Mouse (Mus musculus) gastrocnemius, postnatal 36 days (tissue): ENCODE results near the gene Lrrc17. TPM values are rescaled to one million over a fixed set of nuclear protein-coding genes. Genes with fewer than 3 reads are reported as not detected.

Experiments
- DNase-seq, 2 experiments: peaks; one replicate each; pipeline ENCODE4 v3.0.0; 2022
- intact Hi-C: fragments of 180-260 bp; cut with DNase I; formaldehyde crosslinking; loops from one replicate; pipeline ENCODE4 v1.15.1; 2025
- total RNA-seq, 2 experiments: library from RNA; stranded (reverse); gene quantifications; 2 replicates each; pipeline ENCODE4 v1.2.3; 2021

Gene Lrrc17
- total RNA-seq, 2 experiments from 2014 or later = 2.1 to 2.5 TPM

- intact Hi-C loops = no loop called here
- DNase-seq = no peak
Measured at GRCm38 (mm10) chr5:21532126-21532525, 11.2 kb upstream of the Lrrc17 start.

GRCm38 (mm10) chr5:21532921-21533320 lies 10.4 kb upstream of the Lrrc17 start:
- intact Hi-C loops = no loop called here
- DNase-seq = peak in 1 of 2 experiments; percentile 43

GRCm38 (mm10) chr5:21542226-21542625 lies 1.1 kb upstream of the Lrrc17 start:
- no peak for DNase-seq
- intact Hi-C loops = no loop called here

- DNase-seq = peak in 1 of 2 experiments; percentile 45
- intact Hi-C loops = no loop called here
Measured at GRCm38 (mm10) chr5:21544821-21545220, 1.5 kb downstream of the Lrrc17 start.

- no peak for DNase-seq
- intact Hi-C loops = no loop called here
Measured at GRCm38 (mm10) chr5:21545227-21545626, 1.9 kb downstream of the Lrrc17 start.

GRCm38 (mm10) chr5:21545786-21546185 lies 2.4 kb downstream of the Lrrc17 start:
- peak; percentile 32 to 53 for DNase-seq
- intact Hi-C loops = no loop called here

- no peak for DNase-seq
- intact Hi-C loops = no loop called here
Measured at GRCm38 (mm10) chr5:21547005-21547404, 3.6 kb downstream of the Lrrc17 start.

- intact Hi-C loops = no loop called here
- no peak for DNase-seq
Measured at GRCm38 (mm10) chr5:21553685-21554084, 10.3 kb downstream of the Lrrc17 start.

- no peak for DNase-seq
- intact Hi-C loops = no loop called here
Measured at GRCm38 (mm10) chr5:21554732-21555131, 11.4 kb downstream of the Lrrc17 start.

GRCm38 (mm10) chr5:21556502-21556901 lies 13.1 kb downstream of the Lrrc17 start:
- intact Hi-C loops = no loop called here

GRCm38 (mm10) chr5:21563936-21564335 lies 20.6 kb downstream of the Lrrc17 start:
- DNase-seq = no peak
- intact Hi-C loops = loop anchor here (10.0 kb wide), 1 partner anchor 69 kb away; no protein-coding TSS in a partner anchor

More at GRCm38 (mm10) chr5:21556502-21556901, 13.1 kb downstream of the Lrrc17 start:
- DNase-seq = no peak

- intact Hi-C loops = loop anchor here (10.0 kb wide), 1 partner anchor 71 kb away; no protein-coding TSS in a partner anchor
- DNase-seq = no peak
Measured at GRCm38 (mm10) chr5:21565392-21566065, 22.2 kb downstream of the Lrrc17 start.

GRCm38 (mm10) chr5:21567784-21568183 lies 24.4 kb downstream of the Lrrc17 start:
- no peak for DNase-seq
- intact Hi-C loops = loop anchor here (10.0 kb wide), 1 partner anchor 73 kb away; no protein-coding TSS in a partner anchor

- intact Hi-C loops = no loop called here
Measured at GRCm38 (mm10) chr5:21572764-21573416, 29.5 kb downstream of the Lrrc17 start.

GRCm38 (mm10) chr5:21574386-21575209 lies 31.2 kb downstream of the Lrrc17 start:
- intact Hi-C loops = no loop called here
- DNase-seq = no peak

More at GRCm38 (mm10) chr5:21572764-21573416, 29.5 kb downstream of the Lrrc17 start:
- no peak for DNase-seq

GRCm38 (mm10) chr5:21575210-21575550 lies 31.8 kb downstream of the Lrrc17 start:
- intact Hi-C loops = no loop called here
- DNase-seq = no peak

- intact Hi-C loops = no loop called here
- no peak for DNase-seq
Measured at GRCm38 (mm10) chr5:21578136-21578535, 34.8 kb downstream of the Lrrc17 start.

- intact Hi-C loops = loop anchor here (2.0 kb wide), 2 partner anchors 154 to 322 kb away; no protein-coding TSS in a partner anchor
- DNase-seq = peak; percentile 36 to 40
Measured at GRCm38 (mm10) chr5:21586763-21587162, 43.4 kb downstream of the Lrrc17 start.

GRCm38 (mm10) chr5:21587683-21588082 lies 44.3 kb downstream of the Lrrc17 start:
- DNase-seq = no peak

GRCm38 (mm10) chr5:21588220-21588619 lies 44.9 kb downstream of the Lrrc17 start:
- intact Hi-C loops = no loop called here
- DNase-seq = no peak

More at GRCm38 (mm10) chr5:21587683-21588082, 44.3 kb downstream of the Lrrc17 start:
- intact Hi-C loops = loop anchor here (2.0 kb wide), 2 partner anchors 155 to 323 kb away; no protein-coding TSS in a partner anchor

- DNase-seq = no peak
- intact Hi-C loops = no loop called here
Measured at GRCm38 (mm10) chr5:21592106-21592505, 48.7 kb downstream of the Lrrc17 start.
